In genomic region chr3:104399296-104400045, GRCm38 (mm10) we compare ENCODE assay signal across 19 mouse cellular contexts.
DNase-seq lines count a peak whose midpoint lies in the region; ATAC-seq lines count a peak whose summit lies in the region.
"Had no signal": no experiment of that assay in that cellular context is flagged by ENCODE, and none has a peak within 500 bp of the region (broad histone marks: within the 10 kb centered on the region; RNA-seq: fewer than 3 reads in every experiment).

No protein-coding gene starts in this region.

- DNase-seq in layer of hippocampus, postnatal 10 days (ENCODE audit: low spot score in 2 of 2): peak; percentile 16 to 29
- DNase-seq in layer of hippocampus, adult 8-10 months (ENCODE audit: low spot score in 2 of 2): no peak
- peak; percentile 86 for DNase-seq in cerebellum, adult 9-10 months
- peak; percentile 58 for DNase-seq in fibroblast of lung, adult 2 months (ENCODE audit: low read depth)
- no peak for DNase-seq in gastrocnemius, adult 18-20 months (ENCODE audit: low spot score)
- no peak for DNase-seq in adrenal gland, postnatal 14 days
- DNase-seq: adrenal gland, adult 2 months; gastrocnemius, adult 2 months; heart, postnatal 4 days; layer of hippocampus, postnatal 36 days; liver, embryonic 13.5 days; lung, adult 2 months; lung, postnatal 14 days; right cerebral cortex, postnatal 25 days; thymus, postnatal 14 days had no signal

- ATAC-seq in cerebellum, adult (ENCODE audit: insufficient number of reproducible peaks, low FRiP score, low TSS enrichment): peak; percentile 84
- ATAC-seq: forebrain, embryonic 13.5 days; intestine, postnatal 0 days; Patski had no signal

Comparison
In these comparisons a context has a peak if more than half of its experiments do, and no peak if none do; other contexts are left out.
1. DNase-seq: peak in layer of hippocampus, postnatal 10 days (2 of 2), cerebellum, adult 9-10 months (single experiment) and fibroblast of lung, adult 2 months (single experiment); none in layer of hippocampus, adult 8-10 months (0 of 2), gastrocnemius, adult 18-20 months (single experiment) and adrenal gland, postnatal 14 days (single experiment).